Mouse (Mus musculus) megakaryocyte-erythroid progenitor cell, adult 5-6 weeks (primary cell): Measurements from ENCODE around the gene Zdhhc19. TPM values are rescaled to one million over a fixed set of nuclear protein-coding genes. Genes with fewer than 3 reads are reported as not detected.

Experiments
- ATAC-seq: replicated peaks from 2 replicates; pipeline ENCODE4 v1.8.0; 2016; ENCODE audit warnings: mild to moderate bottlenecking, inconsistent platforms; ENCODE audit not compliant: severe bottlenecking, poor library complexity, low FRiP score, low TSS enrichment
- total RNA-seq, 2 experiments: library from RNA; stranded (forward) in 1 of 2; stranded (reverse) in 1 of 2; fragments of 200-1000, 215-1000 nt in 1 of 2; fragments of >200 nt in 1 of 2; fragmentation: Nextera tagmentation in 1 of 2; gene quantifications; 2 replicates each; pipeline ENCODE4 v1.2.3; 2014 to 2017

Gene Zdhhc19
- total RNA-seq, 2 experiments from 2014 or later: 1.2 TPM; not detected in 1

DNA sequence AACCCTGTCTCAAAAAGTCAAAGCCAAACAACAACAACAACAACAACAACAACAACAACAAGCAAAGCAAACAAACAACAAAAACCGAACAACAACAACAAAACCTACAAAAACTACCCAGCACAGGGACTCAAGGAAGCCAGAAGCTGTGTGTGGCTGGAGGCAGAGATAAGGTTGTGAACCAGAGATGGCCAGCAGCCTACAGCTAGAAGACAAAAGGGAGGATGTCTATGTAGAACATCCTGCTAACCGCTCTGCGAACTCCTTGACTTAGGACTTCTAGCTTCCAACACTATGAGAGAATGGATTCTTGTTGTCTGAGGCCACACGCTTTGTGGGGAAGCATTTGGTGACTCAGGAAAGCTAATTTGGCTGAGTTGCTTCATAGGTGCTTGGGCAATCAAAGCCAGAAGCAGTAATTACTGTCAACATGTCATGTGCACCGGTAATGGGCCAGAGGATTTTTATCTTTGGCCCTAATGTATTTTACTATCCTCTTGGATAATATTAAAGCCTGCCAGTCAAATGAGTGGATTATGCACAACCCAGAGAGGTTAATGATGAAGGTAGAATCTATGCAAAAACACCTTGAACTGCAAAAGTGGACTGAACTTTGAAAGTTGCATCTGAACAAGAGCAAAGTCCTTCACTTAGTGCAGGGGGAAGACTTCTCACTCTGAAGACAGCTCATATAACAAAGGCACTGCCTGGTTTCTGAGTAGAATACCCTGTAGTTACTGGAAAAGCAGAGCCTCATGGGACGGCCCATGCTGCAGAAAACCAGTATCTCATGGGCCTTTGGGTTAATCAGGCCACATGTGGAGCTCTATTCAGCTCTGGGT lies 45.5 kb downstream of the Zdhhc19 start:
- ATAC-seq: 0 out of 2 replicates have a peak, but pooled peaks have one; percentile 64

DNA sequence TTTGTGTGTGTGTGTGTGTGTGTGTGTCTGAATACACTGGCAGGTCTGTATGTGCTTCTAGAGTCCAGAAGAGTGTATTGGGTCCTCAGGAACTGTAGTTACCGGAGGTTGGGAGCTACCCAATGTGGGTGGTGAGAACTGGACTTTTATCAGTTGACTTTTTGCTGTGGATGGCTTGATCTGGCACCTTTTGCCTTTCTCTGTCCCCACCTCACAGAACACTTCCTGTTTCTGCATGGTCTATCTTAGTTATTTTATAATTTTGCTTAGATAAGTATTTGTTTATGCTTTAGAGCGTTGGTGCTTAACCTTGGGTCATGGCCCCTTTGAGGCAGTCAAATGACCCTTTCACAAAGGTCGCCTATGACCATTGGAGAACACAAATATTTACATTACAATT lies 47.4 kb downstream of the Zdhhc19 start:
- no peak for ATAC-seq

DNA sequence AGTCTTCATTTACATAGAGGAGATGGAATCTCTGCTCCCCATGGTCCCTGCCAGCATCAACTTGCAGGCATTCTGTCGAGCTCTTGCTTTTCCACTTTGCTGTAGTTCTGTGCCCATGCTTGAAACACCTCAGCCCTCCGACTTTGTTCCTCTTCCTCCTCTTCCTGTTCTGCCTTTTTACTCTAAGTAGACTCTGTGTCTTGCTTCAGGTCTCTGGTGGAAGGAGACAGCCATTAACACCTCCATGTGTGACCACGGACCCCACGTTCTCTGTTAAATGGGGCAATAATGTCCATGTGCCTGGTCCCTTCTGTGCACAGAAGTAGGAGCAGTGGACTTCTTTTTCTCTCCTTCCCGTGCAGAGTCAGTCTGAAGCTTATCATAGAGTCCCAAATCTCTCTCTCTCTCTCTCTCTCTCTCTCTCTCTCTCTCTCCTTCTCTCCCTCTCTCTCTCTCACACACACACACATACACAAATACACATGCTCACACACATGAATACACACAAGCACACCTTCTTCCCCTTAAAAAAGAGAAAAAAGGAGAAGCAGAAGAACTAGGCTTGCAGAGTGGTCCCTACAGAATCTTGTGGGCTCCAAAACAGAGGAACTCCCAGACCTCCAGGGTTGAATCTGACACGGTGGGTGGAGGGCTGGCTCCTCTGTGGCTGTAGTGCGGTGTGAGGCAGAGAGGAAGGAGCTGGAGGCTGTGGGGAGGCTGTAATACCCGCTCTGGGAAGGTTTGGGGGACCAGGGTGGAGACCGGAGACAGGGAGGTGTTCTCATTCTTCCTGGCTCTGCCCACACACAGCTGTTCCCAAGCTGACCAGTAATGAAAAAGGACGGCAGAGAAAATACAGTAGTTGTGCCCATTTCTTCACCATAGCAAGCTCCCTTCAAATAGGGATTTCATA lies 51.3 kb downstream of the Zdhhc19 start:
- ATAC-seq: 0 out of 2 replicates have a peak, but pooled peaks have one; percentile 45

DNA sequence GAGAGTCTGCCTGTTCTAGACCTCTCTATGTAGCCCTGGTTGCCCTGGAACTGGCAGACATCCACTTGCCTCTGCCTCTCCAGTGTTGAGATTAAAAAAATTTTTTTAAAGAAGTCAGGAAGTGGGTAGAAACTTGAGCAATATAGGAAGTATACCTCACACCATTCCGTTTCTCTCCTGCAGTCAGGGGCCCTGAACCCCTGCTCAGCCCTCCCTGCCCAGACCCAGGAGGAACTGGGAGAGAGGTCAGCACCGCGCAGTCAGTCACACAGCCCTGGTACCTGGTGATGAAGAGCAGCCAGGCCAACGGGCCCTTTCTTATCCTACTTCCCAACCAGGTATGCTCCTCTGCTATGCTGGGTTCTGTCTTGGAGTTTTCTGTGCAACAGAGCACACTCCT lies 54.0 kb downstream of the Zdhhc19 start:
- no peak for ATAC-seq

DNA sequence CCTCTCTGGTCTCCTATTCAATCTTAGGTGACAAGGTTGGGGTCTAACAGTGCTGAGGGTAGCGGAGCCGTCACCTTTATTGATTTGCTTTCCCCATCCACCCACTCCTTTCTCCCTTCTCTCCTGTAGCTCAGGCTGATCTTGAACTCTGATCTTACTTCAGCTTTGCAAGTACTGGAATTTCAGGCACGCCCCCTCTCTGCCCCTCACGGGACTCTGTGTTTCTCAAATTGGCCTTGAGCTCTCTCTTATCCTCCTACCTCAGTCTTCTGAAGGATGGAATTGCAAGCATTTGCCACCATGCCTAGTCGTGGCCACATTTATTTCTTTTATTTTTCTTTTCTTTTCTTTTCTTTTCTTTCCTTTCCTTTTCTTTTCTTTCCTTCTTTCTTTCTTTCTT lies 54.4 kb downstream of the Zdhhc19 start:
- no peak for ATAC-seq

DNA sequence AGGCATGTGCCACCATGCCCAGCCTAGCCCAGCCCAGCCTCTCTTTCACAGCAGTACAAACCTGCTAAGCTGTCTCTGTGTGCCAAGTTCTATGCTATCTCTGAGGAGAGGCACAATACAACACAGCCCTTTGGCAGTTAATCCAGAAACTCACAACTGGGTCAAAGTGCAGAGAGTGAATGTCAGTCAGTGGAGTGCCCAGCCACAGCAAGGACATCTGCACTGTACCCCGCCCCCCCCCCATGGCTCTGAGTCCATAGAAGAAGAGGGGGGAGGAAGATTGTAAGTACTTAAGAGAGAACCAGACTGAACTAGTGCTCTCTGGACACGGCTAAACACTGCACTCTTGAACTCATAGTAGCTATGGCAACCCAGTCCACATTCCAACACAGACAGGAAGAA lies 55.3 kb downstream of the Zdhhc19 start:
- no peak for ATAC-seq

DNA sequence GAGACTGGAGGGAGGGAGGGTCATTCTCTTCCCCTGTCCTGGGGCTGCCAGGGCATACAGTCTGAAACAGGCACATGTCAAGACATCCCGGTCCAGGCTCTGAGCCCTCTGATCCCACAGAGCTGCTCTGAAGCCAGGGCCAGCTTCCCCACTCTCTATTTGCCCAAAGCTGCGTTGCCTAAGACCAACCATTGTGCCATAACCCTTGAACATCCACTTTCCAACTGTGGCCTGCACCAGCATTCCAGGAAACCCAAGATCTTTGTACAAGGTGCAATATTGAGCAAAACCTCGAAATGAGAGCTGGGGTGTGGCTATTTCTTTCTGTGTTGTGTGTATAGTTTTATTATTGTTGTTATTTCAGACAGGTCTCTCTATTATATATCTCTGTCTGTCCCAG lies 59.5 kb downstream of the Zdhhc19 start:
- ATAC-seq: no peak

DNA sequence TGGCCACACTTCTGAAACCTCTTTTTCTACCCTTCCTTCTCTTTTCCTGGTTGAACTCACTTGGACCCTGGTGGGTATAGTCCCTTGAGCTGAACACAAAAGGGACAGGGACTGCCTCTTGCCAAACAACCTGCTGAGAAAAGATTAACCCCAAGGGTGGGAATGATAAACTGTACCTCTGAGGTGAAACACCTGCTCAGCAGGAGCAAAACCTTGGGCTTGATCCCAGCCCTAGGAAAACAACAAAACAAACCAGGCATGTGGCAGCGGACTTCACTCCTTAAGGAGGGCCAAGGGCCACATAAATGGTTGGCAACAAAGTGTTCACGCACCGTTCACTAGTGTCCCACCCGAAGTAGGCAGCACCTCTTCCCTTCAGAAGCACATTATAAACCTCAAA lies 63.4 kb downstream of the Zdhhc19 start:
- ATAC-seq: no peak

DNA sequence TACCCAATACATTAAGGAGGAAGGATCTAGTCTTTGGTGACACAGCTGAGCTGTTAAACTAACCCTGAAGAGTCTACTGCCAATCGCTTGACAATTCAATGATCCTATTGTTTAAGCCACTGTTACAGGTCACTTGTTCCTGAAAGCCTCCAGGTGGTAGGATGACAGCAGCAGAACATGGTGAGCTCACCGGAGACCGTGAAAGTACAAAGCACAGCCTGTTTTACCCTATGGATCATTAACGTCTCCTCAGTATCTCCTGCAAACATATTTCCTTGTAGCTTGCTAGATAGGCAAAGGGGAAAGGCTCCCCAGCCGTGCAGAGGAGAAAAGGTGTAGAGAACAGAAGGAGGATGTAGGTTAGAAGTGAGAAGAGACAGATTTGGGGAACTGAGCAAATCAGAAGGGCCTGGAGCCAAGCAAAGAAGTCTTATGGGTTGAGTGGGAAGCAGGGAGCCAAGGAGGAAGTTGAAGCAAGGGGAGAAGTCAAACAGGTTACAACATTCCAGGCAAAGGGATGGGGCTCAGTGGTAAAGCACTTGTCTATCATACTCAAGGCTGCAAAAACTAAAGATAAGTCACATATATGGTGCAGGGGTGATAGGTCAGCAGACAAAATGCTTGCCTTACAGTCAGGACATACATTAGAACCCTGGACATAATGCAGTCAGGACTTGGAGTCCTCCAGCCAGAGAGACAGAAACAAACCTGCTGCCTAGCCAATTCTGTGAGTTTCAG lies 67.2 kb downstream of the Zdhhc19 start:
- no peak for ATAC-seq

DNA sequence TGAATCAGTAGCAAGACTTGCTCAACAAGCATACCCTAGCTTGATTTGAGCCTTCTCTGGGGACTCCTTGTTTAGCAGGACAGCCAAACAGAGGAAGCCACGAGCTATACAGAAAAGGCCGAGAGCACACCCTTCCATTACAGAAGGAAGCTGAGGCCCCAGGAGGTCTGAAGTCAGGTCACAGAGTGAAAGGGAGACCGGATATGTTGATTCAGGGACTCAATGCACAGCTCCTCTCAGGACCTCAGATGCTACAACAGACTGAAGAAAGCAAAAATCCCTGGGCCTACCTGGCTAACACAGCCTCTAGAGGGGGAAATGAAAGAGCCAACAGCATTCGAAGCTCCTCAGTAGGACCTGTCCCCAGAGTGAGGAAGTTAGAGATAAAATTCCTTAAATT lies 71.2 kb downstream of the Zdhhc19 start:
- ATAC-seq: no peak

DNA sequence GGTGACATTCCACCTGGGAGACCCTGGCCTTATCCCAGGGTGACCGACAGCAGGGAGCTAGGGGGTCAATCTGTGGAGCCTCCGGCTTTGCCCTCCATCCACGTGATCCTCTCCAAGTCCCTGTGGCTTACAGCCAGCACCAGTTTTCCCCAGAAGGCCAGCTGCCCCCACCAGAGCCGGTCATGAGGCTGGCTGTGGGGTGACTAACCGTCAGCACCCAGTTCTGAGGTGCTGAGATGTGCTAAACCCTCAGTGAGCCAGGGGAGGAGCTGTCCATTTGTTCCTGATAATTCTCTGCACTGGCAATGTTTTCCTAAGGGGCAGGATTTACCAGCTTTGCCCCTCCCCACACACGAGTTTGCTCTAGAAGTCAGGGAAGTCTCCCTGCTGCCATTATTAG lies 72.3 kb downstream of the Zdhhc19 start:
- ATAC-seq: no peak

DNA sequence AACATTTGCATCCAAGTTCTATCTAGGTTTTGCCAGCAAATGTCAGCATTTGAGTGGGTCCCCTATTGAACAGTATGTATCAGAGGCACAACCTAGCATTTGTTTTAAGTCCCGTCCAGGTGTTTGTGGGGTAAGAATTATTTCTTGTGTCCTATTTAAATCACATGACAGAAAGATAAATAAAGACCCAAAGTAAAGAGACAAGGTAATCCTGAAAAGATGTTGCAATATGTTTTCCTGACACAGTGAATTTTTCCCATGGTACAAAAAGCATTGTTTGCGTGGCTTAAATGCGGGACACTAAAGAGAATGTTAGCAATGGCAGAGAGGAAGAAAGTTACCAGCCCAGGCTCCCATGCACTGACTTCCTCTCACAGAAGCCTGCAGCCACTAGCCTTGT lies 74.0 kb downstream of the Zdhhc19 start:
- no peak for ATAC-seq

DNA sequence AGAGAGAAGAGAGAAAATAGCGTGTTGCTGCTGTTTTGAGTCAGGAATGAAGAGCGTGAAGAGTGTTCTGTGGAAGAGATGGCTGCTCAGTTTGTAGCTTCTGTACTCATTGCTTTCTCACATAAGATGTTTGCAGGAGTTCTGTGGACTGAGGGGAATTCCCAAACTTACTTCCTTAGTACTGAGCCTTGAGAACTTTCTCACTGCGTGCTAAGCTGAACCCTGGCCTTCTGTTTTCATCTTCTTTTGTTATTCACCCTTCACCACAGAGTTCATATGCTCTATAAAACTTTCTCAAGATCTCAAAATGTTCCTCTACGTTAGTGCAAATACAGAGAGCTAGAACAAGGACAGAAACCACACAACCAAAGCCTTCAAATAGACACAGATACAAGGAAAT lies 76.5 kb downstream of the Zdhhc19 start:
- ATAC-seq: no peak

DNA sequence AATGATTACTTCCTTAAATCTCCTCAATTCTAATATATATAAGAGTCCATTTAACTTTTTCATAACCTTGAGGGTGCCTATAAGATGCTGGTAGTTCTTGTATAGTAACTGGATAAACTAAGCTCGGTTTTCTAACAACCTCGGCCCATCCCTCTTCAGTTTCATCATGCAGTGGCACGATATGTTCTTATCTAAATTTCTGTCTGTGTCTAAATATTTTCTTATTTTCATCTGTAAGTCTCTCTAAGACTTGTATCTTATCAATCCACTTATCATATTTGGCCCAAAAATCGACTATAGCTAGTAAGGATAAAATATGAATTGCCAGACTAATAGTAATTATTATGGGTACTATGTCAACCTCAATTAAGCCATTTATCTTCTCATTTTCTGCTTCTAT lies 90.4 kb downstream of the Zdhhc19 start:
- no peak for ATAC-seq

DNA sequence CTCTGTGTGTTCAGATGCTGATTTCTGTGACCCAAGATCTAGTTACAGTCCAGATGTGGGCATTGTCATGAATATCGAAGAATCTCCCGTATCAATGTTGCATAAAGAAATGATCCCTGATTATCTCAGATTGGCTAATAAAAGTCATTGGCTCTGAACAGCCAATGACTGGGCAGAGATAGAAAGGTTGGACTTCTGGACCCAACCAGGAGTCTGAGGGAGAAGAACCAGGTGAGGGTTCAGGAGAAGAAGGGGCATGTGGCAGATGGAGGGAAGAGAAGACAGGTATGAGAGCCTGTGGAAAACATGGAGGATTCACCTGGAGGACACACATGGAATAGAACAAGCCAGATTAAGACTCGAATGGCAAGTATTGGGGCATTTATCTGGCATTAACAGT lies 92.5 kb downstream of the Zdhhc19 start:
- no peak for ATAC-seq

DNA sequence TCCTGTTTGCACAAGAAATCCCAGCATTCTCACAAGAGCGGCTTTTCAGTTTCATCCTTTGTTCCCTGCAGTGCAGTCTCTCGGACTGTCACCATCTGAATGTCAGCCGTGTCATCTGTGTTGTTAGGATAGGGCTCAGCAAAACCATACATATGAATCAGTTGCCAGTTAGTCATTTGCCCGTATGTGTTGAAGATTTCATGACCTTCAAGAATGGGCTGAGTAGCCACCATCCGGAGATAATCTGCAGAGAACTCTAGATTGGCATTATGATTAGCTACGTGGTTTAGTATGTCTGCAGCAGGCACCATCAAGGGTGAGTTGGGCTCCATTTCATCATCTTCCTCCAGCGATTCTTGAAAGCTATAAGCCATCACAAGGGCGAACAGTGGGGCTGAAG lies 95.5 kb downstream of the Zdhhc19 start:
- no peak for ATAC-seq

DNA sequence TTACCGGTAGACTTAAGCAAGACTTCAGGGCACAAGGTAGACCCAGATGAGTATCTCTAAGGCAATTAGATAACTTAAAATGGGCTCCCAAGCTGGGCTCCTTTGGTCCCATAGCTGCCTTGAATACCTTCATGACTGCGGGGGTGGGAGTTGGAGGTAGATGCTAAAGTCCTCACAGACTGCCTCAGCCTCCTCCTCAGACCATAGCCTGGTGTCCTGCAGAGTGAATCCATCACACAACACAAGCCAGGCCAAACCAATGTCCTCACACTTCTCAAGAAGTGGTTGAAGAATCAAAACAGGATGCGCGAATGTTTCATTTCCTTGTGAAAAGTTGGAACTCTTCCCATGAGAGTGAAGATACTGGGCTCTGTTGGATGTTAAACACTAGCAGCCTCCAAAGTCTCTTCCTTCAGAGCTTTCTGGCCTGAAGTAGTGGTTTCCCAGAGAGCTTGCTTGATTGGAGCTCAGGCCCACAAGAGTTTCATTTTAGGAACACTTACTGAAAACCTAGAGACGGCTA lies 97.3 kb downstream of the Zdhhc19 start:
- ATAC-seq: no peak

DNA sequence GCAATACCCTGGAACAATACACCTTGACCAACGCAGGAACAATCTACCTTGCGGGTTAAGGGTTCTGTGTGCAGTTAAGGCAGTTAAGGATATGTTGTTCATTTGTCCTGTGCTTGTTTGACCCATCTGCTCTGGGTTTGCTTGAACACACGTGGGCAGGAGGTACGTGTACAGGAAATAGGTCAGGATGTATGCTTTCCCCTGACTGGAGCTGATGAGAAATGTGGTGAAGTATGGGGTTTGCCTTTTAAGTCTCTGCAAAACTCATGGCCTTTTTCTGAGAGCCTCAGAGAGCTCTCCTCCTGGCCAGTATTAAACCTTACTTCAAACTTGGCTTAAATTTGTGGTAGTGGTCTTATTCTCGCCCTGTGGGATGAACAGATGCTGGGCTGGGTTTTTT lies 97.9 kb downstream of the Zdhhc19 start:
- ATAC-seq: no peak

DNA sequence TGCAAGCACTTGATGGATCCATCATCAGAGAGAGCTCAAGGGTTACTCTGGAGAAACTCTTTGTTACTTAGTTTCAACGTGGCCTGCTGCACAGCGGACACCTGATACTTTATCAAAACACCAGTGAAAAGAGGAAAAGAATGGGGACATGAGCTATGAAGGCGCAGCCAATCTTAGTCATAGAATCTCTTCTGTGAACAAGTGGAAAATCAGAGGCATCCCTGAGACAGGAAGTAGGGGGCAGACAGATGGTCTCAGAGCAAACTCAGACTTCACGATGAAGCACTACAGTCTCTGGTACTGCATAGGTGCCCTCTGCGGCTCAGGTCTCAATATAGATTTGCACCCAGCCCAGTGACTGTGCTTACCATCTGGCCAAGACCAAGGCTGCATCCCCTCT lies 98.6 kb downstream of the Zdhhc19 start:
- no peak for ATAC-seq
